Mouse (Mus musculus): ENCODE data around the gene Cdc25a. TPM values are rescaled to one million over a fixed set of nuclear protein-coding genes. Genes with fewer than 3 reads are reported as not detected.

The Cdc25a gene
- 13.1 TPM for polyA plus RNA-seq (2014; fragmentation: Illumina TruSeq; extraction: RNeasy Lipid Tissue Mini Kit (QIAGEN cat#74804); ENCODE audit: low read depth, low replicate concordance)

GRCm38 (mm10) chr9:109874797-109875691 is at the start of gene Cdc25a:
Cdc25a (plus strand) TSS chr9:109875579.

DNA sequence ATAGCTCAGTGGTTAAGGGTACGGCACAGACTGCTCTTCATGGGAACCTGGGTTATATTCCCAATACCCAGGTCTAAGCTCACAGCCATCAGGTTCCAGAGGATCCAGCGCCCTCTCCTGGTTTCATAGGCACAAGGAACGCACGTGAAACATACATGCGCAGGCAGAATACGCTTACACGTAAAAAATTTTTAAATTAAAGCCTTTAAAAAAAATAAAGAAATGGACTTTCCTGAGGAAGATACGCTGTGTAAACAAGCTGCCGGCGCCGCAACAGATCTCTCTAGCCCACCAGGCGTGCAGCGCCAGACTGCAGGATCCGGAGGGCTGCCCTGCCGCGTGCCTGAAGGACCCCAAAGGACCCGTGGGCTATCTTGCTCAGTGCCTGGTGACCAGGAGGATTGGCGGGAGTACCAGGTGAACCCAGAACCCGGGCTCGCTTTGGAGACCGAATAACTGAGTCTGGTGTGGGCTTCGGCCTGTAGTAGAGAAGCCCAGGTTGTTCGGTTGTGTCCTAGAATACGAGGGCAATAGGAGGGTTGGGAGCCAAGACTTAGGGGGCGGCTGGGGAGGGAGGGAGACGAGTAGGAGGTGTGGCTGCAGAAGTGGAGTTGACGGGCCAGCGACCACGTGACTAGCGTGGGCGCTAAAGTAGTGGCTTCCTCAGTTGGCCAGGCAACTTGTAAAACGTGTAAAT is 42.8 kb upstream of the Cdc25a start, which contains the start of gene Nme6:
TSS of gene Nme6 (plus strand) at position 359 of the 697 bp plus-strand sequence.

GRCm38 (mm10) chr9:109849312-109849758 is 26.0 kb upstream of the Cdc25a start, which contains the start of gene Camp:
Camp (minus strand) TSS chr9:109849617.

DNA sequence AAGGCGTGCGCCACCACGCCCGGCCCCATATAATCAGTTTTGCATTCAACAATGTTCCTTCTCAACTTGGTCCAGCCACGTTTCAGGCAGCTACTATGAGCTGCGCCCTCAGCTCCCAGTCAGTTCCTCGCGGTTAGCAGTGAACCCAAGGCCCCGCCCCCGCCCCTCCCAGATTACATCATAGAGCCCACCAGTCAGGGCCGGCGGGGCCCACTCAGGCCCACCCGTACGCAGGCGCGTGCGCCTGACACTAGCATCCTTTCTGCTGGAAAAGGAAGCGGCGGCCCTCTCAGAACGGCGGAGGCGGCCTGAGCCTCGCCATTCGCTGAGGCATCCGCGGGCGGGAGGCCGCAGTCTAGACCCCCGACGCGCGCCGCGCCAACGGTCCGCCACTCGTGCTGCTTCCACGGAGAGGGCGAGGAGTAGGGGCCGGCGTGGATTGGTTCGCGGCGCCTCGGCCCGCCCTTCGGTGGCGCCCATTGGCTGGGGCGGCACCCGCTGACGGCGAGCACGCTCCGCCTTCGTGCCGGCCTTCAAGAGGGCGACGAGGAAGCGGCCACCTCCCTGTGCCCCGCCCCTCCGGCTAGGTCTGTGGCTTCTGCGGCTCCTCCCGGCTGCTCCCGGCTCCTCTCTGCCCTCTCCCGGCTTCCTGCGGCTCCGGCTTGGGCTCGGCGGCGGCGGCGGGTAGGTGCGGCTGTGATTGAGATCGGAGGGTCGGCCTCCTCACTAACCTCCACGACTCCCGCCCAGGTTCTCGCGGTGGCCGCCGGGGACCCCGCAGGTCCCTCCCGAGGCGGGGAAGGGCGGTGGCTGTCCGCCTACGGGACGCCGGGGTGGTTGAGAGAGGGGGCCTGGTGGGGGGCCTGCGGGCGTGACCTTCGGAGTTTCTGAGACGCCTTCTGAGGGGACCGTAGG is 56.1 kb downstream of the Cdc25a start, which contains the start of gene Map4:
TSS of gene Map4 (plus strand) at position 204 of the 915 bp plus-strand sequence.

Other genes starting within 250 kb of the Cdc25a start
- not detected for gene Fbxw24, start 249.5 kb upstream of the Cdc25a start, polyA plus RNA-seq (2014; fragmentation: Illumina TruSeq; extraction: RNeasy Lipid Tissue Mini Kit (QIAGEN cat#74804); ENCODE audit: low read depth, low replicate concordance)
- gene Fbxw25, start 210.9 kb upstream of the Cdc25a start, polyA plus RNA-seq (2014; fragmentation: Illumina TruSeq; extraction: RNeasy Lipid Tissue Mini Kit (QIAGEN cat#74804); ENCODE audit: low read depth, low replicate concordance) = not detected
- gene Fbxw18, start 172.9 kb upstream of the Cdc25a start, polyA plus RNA-seq (2014; fragmentation: Illumina TruSeq; extraction: RNeasy Lipid Tissue Mini Kit (QIAGEN cat#74804); ENCODE audit: low read depth, low replicate concordance) = not detected
- gene Fbxw26, start 129.5 kb upstream of the Cdc25a start, polyA plus RNA-seq (2014; fragmentation: Illumina TruSeq; extraction: RNeasy Lipid Tissue Mini Kit (QIAGEN cat#74804); ENCODE audit: low read depth, low replicate concordance) = not detected
- not detected for gene Fbxw27, start 84.9 kb upstream of the Cdc25a start, polyA plus RNA-seq (2014; fragmentation: Illumina TruSeq; extraction: RNeasy Lipid Tissue Mini Kit (QIAGEN cat#74804); ENCODE audit: low read depth, low replicate concordance)
- 2.3 TPM for gene Spink8, start 63.3 kb upstream of the Cdc25a start, polyA plus RNA-seq (2014; fragmentation: Illumina TruSeq; extraction: RNeasy Lipid Tissue Mini Kit (QIAGEN cat#74804); ENCODE audit: low read depth, low replicate concordance)
- 4.8 TPM for gene Nme6, start 42.8 kb upstream of the Cdc25a start, polyA plus RNA-seq (2014; fragmentation: Illumina TruSeq; extraction: RNeasy Lipid Tissue Mini Kit (QIAGEN cat#74804); ENCODE audit: low read depth, low replicate concordance)
- gene Camp, start 26.0 kb upstream of the Cdc25a start, polyA plus RNA-seq (2014; fragmentation: Illumina TruSeq; extraction: RNeasy Lipid Tissue Mini Kit (QIAGEN cat#74804); ENCODE audit: low read depth, low replicate concordance) = not detected
- gene Map4, start 55.9 kb downstream of the Cdc25a start, polyA plus RNA-seq (2014; fragmentation: Illumina TruSeq; extraction: RNeasy Lipid Tissue Mini Kit (QIAGEN cat#74804); ENCODE audit: low read depth, low replicate concordance) = 37.0 TPM
- 70.5 TPM for gene Smarcc1, start 242.1 kb downstream of the Cdc25a start, polyA plus RNA-seq (2014; fragmentation: Illumina TruSeq; extraction: RNeasy Lipid Tissue Mini Kit (QIAGEN cat#74804); ENCODE audit: low read depth, low replicate concordance)
- gene Dhx30, start 242.3 kb downstream of the Cdc25a start, polyA plus RNA-seq (2014; fragmentation: Illumina TruSeq; extraction: RNeasy Lipid Tissue Mini Kit (QIAGEN cat#74804); ENCODE audit: low read depth, low replicate concordance) = 32.7 TPM